Mouse (Mus musculus) forebrain, postnatal 0 days (tissue): Measurements from ENCODE around the gene Znrd1. TPM values are rescaled to one million over a fixed set of nuclear protein-coding genes. Genes with fewer than 3 reads are reported as not detected.
A peak's percentile ranks its signal among the peaks of the same experiment; 100 is the strongest.

Experiments
- ATAC-seq: fragments of 200-750 bp; cut with Nextera tagmentation; 2 replicates; pipeline ENCODE4 v1.8.0; 2017; ENCODE audit warnings: mild to moderate bottlenecking, moderate library complexity
- DNase-seq: peaks from one replicate; pipeline ENCODE4 v3.0.0-alpha.2; 2015
- H3K27ac ChIP-seq: fragments of 300-500 bp; sonication (generic); 2 replicates; pipeline ENCODE4 v1.5.1; 2014; ENCODE audit warnings: low read depth, mild to moderate bottlenecking, antibody characterized with exemption, low read length, moderate library complexity, mixed read lengths
- H3K27me3 ChIP-seq: fragments of 300-500 bp; sonication (generic); 2 replicates; pipeline ENCODE4 v1.6.1; 2014; ENCODE audit warnings: mild to moderate bottlenecking, low read length, mixed read lengths; ENCODE audit not compliant: insufficient read depth
- H3K36me3 ChIP-seq: fragments of 300-500 bp; sonication (generic); 2 replicates; pipeline ENCODE4 v1.6.1; 2014; ENCODE audit warnings: mild to moderate bottlenecking, moderate library complexity; ENCODE audit not compliant: insufficient read depth
- H3K4me1 ChIP-seq: fragments of 300-500 bp; sonication (generic); 2 replicates; pipeline ENCODE4 v1.6.1; 2014; ENCODE audit warnings: antibody characterized with exemption; ENCODE audit not compliant: insufficient read depth
- H3K4me2 ChIP-seq: fragments of 300-500 bp; sonication (generic); 2 replicates; pipeline ENCODE4 v1.6.1; 2014; ENCODE audit warnings: low read depth, mild to moderate bottlenecking, moderate library complexity
- H3K4me3 ChIP-seq: fragments of 300-500 bp; sonication (generic); 2 replicates; pipeline ENCODE4 v1.5.1; 2014; ENCODE audit warnings: low read depth, low read length, mixed read lengths
- H3K9ac ChIP-seq: fragments of 300-500 bp; sonication (generic); 2 replicates; pipeline ENCODE4 v1.6.1; 2014; ENCODE audit warnings: mild to moderate bottlenecking
- H3K9me3 ChIP-seq: fragments of 300-500 bp; sonication (generic); 2 replicates; pipeline ENCODE4 v1.6.1; 2016; ENCODE audit warnings: low read length
- CTCF ChIP-seq: sonication (generic); IDR thresholded peaks from 2 replicates; pipeline ENCODE4 v1.5.1; 2016; ENCODE audit warnings: antibody characterized with exemption, control low read depth, low read depth
- WGBS: fragments of 180-500 bp; shearing (Covaris S2); extraction: QIAGEN DNeasy Blood & Tissue Kit; methylation state at CpG from one replicate; pipeline ENCODE4 v1.1.7; 2014; 5-methylcytosine and 5-hydroxymethylcytosine counted together
- polyA plus RNA-seq: library from polyadenylated mRNA; unstranded; fragments of >200 nt; fragmentation: Nextera tagmentation; extraction: Ambion mirVana; gene quantifications from 2 replicates; pipeline ENCODE4 v1.2.1, GENCODE M21; 2015
- total RNA-seq: library from RNA; depleted of rRNA; stranded (reverse); fragments of >200 nt; gene quantifications from 2 replicates; pipeline ENCODE4 v1.2.3, GENCODE M21; 2014

The Znrd1 gene
- total and polyA plus RNA-seq, 2 experiments from 2014 or later, result 28.6 to 48.8 TPM

GRCm38 (mm10) chr17:36949265-36949664 is 9.1 kb downstream of the Znrd1 start:
- no peak for TF ChIP-seq CTCF
- WGBS, result 95% methylated on average over 8 of the region's 8 CpGs
- Histone ChIP-seq H3K27me3 (no peaks in the 10 kb centered on the region), H3K27ac (no peak overlapping the region), H3K4me1 (peaks cover 7% of the 10 kb centered on the region; the same call in 1 of the 2 replicates), H3K4me3 (no peak overlapping the region), H3K4me2 (no peak overlapping the region), H3K9me3 (no peaks in the 10 kb centered on the region), H3K36me3 (peaks cover 11% of the 10 kb centered on the region), H3K9ac (no peak overlapping the region)
- ATAC-seq (no peak), DNase-seq (no peak)

- no peak overlapping the region for H3K4me3 ChIP-seq
- no peak overlapping the region for H3K4me2 ChIP-seq
- no peaks in the 10 kb centered on the region for H3K9me3 ChIP-seq
- H3K27me3 ChIP-seq, result 0 out of 2 replicates have a peak, but pooled peaks cover 4% of the 10 kb centered on the region
- WGBS, result 100% methylated on average over 1 of the region's 1 CpGs
- H3K9ac ChIP-seq, result no peak overlapping the region
- ATAC-seq (no peak), DNase-seq (no peak)
- H3K36me3 ChIP-seq, result peaks cover 11% of the 10 kb centered on the region
- no peak overlapping the region for H3K27ac ChIP-seq
- no peak for TF ChIP-seq CTCF
- H3K4me1 ChIP-seq, result peaks cover 7% of the 10 kb centered on the region; the same call in 1 of the 2 replicates
Observed at GRCm38 (mm10) chr17:36948286-36948685, 10.1 kb downstream of the Znrd1 start.

GRCm38 (mm10) chr17:36947051-36947819 is 11.1 kb downstream of the Znrd1 start:
- Histone ChIP-seq H3K9me3 (no peaks in the 10 kb centered on the region), H3K36me3 (peaks cover 11% of the 10 kb centered on the region), H3K4me2 (peak overlapping the region; percentile 96), H3K27ac (peak overlapping the region; percentile 76), H3K4me1 (peaks cover 7% of the 10 kb centered on the region; the same call in 1 of the 2 replicates), H3K9ac (peak overlapping the region; percentile 80), H3K4me3 (peak overlapping the region; percentile 55), H3K27me3 (peaks cover 13% of the 10 kb centered on the region)
- TF ChIP-seq CTCF, result peak; percentile 65
- 1% methylated on average over 62 of the region's 62 CpGs for WGBS
- ATAC-seq (peak; percentile 53), DNase-seq (peak; percentile 74)

GRCm38 (mm10) chr17:36944121-36944775 is 14.1 kb downstream of the Znrd1 start:
- H3K4me2 ChIP-seq, result 0 out of 2 replicates have a peak overlapping the region, but pooled peaks have one; percentile 61
- no peaks in the 10 kb centered on the region; the same call in 1 of the 2 replicates for H3K4me1 ChIP-seq
- DNase-seq (no peak), ATAC-seq (no peak)
- no peaks in the 10 kb centered on the region for H3K9me3 ChIP-seq
- H3K9ac ChIP-seq, result no peak overlapping the region
- 22% methylated on average over 9 of the region's 9 CpGs for WGBS
- peak; percentile 33; the same call in 1 of the 2 replicates for TF ChIP-seq CTCF
- H3K27me3 ChIP-seq, result peaks cover 13% of the 10 kb centered on the region
- H3K36me3 ChIP-seq, result peaks cover 7% of the 10 kb centered on the region
- H3K27ac ChIP-seq, result no peak overlapping the region
- H3K4me3 ChIP-seq, result no peak overlapping the region

- ATAC-seq (no peak), DNase-seq (no peak)
- no peak overlapping the region for H3K9ac ChIP-seq
- no peak overlapping the region for H3K27ac ChIP-seq
- no peak for TF ChIP-seq CTCF
- peaks cover 2% of the 10 kb centered on the region for H3K36me3 ChIP-seq
- peak overlapping the region; percentile 61; the same call in 1 of the 2 replicates for H3K4me2 ChIP-seq
- H3K9me3 ChIP-seq, result no peaks in the 10 kb centered on the region
- H3K4me1 ChIP-seq, result no peaks in the 10 kb centered on the region; the same call in 1 of the 2 replicates
- H3K27me3 ChIP-seq, result peaks cover 13% of the 10 kb centered on the region
- WGBS, result 25% methylated on average over 5 of the region's 5 CpGs
- H3K4me3 ChIP-seq, result peak overlapping the region; percentile 36
Observed at GRCm38 (mm10) chr17:36943691-36944090, 14.7 kb downstream of the Znrd1 start.

- WGBS, result 4% methylated on average over 58 of the region's 59 CpGs
- no peaks in the 10 kb centered on the region for H3K36me3 ChIP-seq
- no peak for DNase-seq
Observed at GRCm38 (mm10) chr17:36942791-36943471, 15.4 kb downstream of the Znrd1 start, which contains the start of gene Rnf39. Gene Rnf39, plus strand, starts transcription at chr17:36942918.

More at GRCm38 (mm10) chr17:36942791-36943471, 15.4 kb downstream of the Znrd1 start, which contains the start of gene Rnf39:
- Histone ChIP-seq H3K4me2 (peak within 1 kb of the TSS; percentile 61), H3K9ac (peak within 1 kb of the TSS; percentile 45), H3K27me3 (peaks cover 13% of the 10 kb centered on the region), H3K27ac (no peak within 1 kb of the TSS), H3K9me3 (no peaks in the 10 kb centered on the region), H3K4me1 (no peaks in the 10 kb centered on the region; the same call in 1 of the 2 replicates), H3K4me3 (peak within 1 kb of the TSS; percentile 36)
- TF ChIP-seq CTCF, result no peak
- ATAC-seq, result no peak
